Mouse (Mus musculus) subcutaneous adipose tissue, adult 2 months (tissue): ENCODE measurements around the gene Gm17542. TPM values are rescaled to one million over a fixed set of nuclear protein-coding genes. Genes with fewer than 3 reads are reported as not detected.

ENCODE experiments used
- polyA plus RNA-seq: library from polyadenylated mRNA; depleted of rRNA; stranded (reverse); fragments of >200 nt; gene quantifications from 2 replicates; pipeline ENCODE4 v1.2.3, GENCODE M21; 2012; ENCODE audit warnings: low replicate concordance; rRNA removed

Gene Gm17542
- polyA plus RNA-seq = not detected in 2 replicates

GRCm38 (mm10) chr10:58718110-58718509, at the start of gene Gm17542:
Gene Gm17542, minus strand, starts transcription at chr10:58718210.

GRCm38 (mm10) chr10:58675533-58675932, 42.5 kb downstream of the Gm17542 start, which contains the start of gene Edar:
Gene Edar, minus strand, starts transcription at chr10:58675654.

Other genes with a start within 250 kb of the Gm17542 start
- 0.42 and 0.78 TPM in 2 replicates for gene Ccdc138, start 220.3 kb downstream of the Gm17542 start, polyA plus RNA-seq
- gene Edar, start 42.6 kb downstream of the Gm17542 start, polyA plus RNA-seq = 0.27 TPM in 1 of 2 replicates, not detected in the other
- 0.67 and 1.7 TPM in 2 replicates for gene Sh3rf3, start 95.1 kb upstream of the Gm17542 start, polyA plus RNA-seq